Mouse (Mus musculus): ENCODE results near the gene Klrd1. TPM values are rescaled to one million over a fixed set of nuclear protein-coding genes. Genes with fewer than 3 reads are reported as not detected.

Gene Klrd1
- total and polyA plus RNA-seq, 2 experiments from 2014 or later: not detected

- no peak overlapping the region for H3K27ac ChIP-seq (ENCODE audit: low read depth, low read length)
- no peak overlapping the region for H3K4me2 ChIP-seq (ENCODE audit: low read depth, low read length, poor library complexity, severe bottlenecking)
- H3K36me3 ChIP-seq (ENCODE audit: insufficient read depth, low read length): no peaks in the 10 kb centered on the region
- no peak overlapping the region for H3K9ac ChIP-seq (replicated peaks; ENCODE audit: low read length, poor library complexity, severe bottlenecking)
- no peak for DNase-seq (ENCODE audit: low spot score)
- no peaks in the 10 kb centered on the region for H3K4me1 ChIP-seq (ENCODE audit: insufficient read depth, low read length)
- peak; percentile 48; the same call in 1 of the 2 replicates for ATAC-seq (ENCODE audit: low FRiP score)
- H3K9me3 ChIP-seq (ENCODE audit: low read length): no peaks in the 10 kb centered on the region
- TF ChIP-seq CTCF (IDR thresholded peaks at IDR 0.05): no peak
- H3K4me3 ChIP-seq (ENCODE audit: low read depth, low read length): no peak overlapping the region
- H3K27me3 ChIP-seq (ENCODE audit: insufficient read depth, low read length): no peaks in the 10 kb centered on the region
Measured at GRCm38 (mm10) chr6:129557298-129558023, 34.1 kb upstream of the Klrd1 start.

GRCm38 (mm10) chr6:129558946-129559640 lies 32.5 kb upstream of the Klrd1 start:
- no peak overlapping the region for H3K9ac ChIP-seq (replicated peaks; ENCODE audit: low read length, poor library complexity, severe bottlenecking)
- H3K4me2 ChIP-seq (ENCODE audit: low read depth, low read length, poor library complexity, severe bottlenecking): no peak overlapping the region
- H3K9me3 ChIP-seq (ENCODE audit: low read length): no peaks in the 10 kb centered on the region
- peak; percentile 98 for TF ChIP-seq CTCF (IDR thresholded peaks at IDR 0.05)
- H3K4me1 ChIP-seq (ENCODE audit: insufficient read depth, low read length): no peaks in the 10 kb centered on the region
- 13% methylated on average over 12 of the region's 12 CpGs for WGBS
- no peaks in the 10 kb centered on the region for H3K36me3 ChIP-seq (ENCODE audit: insufficient read depth, low read length)
- DNase-seq (ENCODE audit: low spot score) (peak; percentile 84), ATAC-seq (ENCODE audit: low FRiP score) (peak; percentile 87)
- H3K27me3 ChIP-seq (ENCODE audit: insufficient read depth, low read length): no peaks in the 10 kb centered on the region
- H3K4me3 ChIP-seq (ENCODE audit: low read depth, low read length): no peak overlapping the region
- no peak overlapping the region for H3K27ac ChIP-seq (ENCODE audit: low read depth, low read length)

- ATAC-seq (ENCODE audit: low FRiP score): peak; percentile 6; the same call in 1 of the 2 replicates
Measured at GRCm38 (mm10) chr6:129559641-129560027, 31.9 kb upstream of the Klrd1 start.

GRCm38 (mm10) chr6:129565257-129565656 lies 26.3 kb upstream of the Klrd1 start:
- TF ChIP-seq CTCF (IDR thresholded peaks at IDR 0.05): no peak
- no peak for ATAC-seq (ENCODE audit: low FRiP score)
- Histone ChIP-seq H3K4me3 (ENCODE audit: low read depth, low read length) (no peak overlapping the region), H3K27me3 (ENCODE audit: insufficient read depth, low read length) (no peaks in the 10 kb centered on the region), H3K36me3 (ENCODE audit: insufficient read depth, low read length) (no peaks in the 10 kb centered on the region), H3K4me1 (ENCODE audit: insufficient read depth, low read length) (no peaks in the 10 kb centered on the region), H3K9ac (replicated peaks; ENCODE audit: low read length, poor library complexity, severe bottlenecking) (no peak overlapping the region), H3K27ac (ENCODE audit: low read depth, low read length) (no peak overlapping the region), H3K4me2 (ENCODE audit: low read depth, low read length, poor library complexity, severe bottlenecking) (no peak overlapping the region), H3K9me3 (ENCODE audit: low read length) (no peaks in the 10 kb centered on the region)
- no peak for DNase-seq (ENCODE audit: low spot score)
- WGBS: 87% methylated on average over 2 of the region's 2 CpGs

More at GRCm38 (mm10) chr6:129559641-129560027, 31.9 kb upstream of the Klrd1 start:
- Histone ChIP-seq H3K9ac (replicated peaks; ENCODE audit: low read length, poor library complexity, severe bottlenecking) (no peak overlapping the region), H3K27me3 (ENCODE audit: insufficient read depth, low read length) (no peaks in the 10 kb centered on the region), H3K4me1 (ENCODE audit: insufficient read depth, low read length) (no peaks in the 10 kb centered on the region), H3K4me2 (ENCODE audit: low read depth, low read length, poor library complexity, severe bottlenecking) (no peak overlapping the region), H3K27ac (ENCODE audit: low read depth, low read length) (no peak overlapping the region), H3K36me3 (ENCODE audit: insufficient read depth, low read length) (no peaks in the 10 kb centered on the region), H3K9me3 (ENCODE audit: low read length) (no peaks in the 10 kb centered on the region), H3K4me3 (ENCODE audit: low read depth, low read length) (no peak overlapping the region)
- 64% methylated on average over 4 of the region's 4 CpGs for WGBS
- DNase-seq (ENCODE audit: low spot score): no peak
- TF ChIP-seq CTCF (IDR thresholded peaks at IDR 0.05): no peak

- no peak overlapping the region for H3K4me2 ChIP-seq (ENCODE audit: low read depth, low read length, poor library complexity, severe bottlenecking)
- DNase-seq (ENCODE audit: low spot score) (peak; percentile 15), ATAC-seq (ENCODE audit: low FRiP score) (no peak)
- H3K4me3 ChIP-seq (ENCODE audit: low read depth, low read length): no peak overlapping the region
- H3K36me3 ChIP-seq (ENCODE audit: insufficient read depth, low read length): no peaks in the 10 kb centered on the region
- peak; percentile 49; the same call in 1 of the 2 replicates for TF ChIP-seq CTCF (IDR thresholded peaks at IDR 0.05)
- 35% methylated on average over 2 of the region's 2 CpGs for WGBS
- H3K27me3 ChIP-seq (ENCODE audit: insufficient read depth, low read length): no peaks in the 10 kb centered on the region
- no peaks in the 10 kb centered on the region for H3K9me3 ChIP-seq (ENCODE audit: low read length)
- no peaks in the 10 kb centered on the region for H3K4me1 ChIP-seq (ENCODE audit: insufficient read depth, low read length)
- no peak overlapping the region for H3K9ac ChIP-seq (replicated peaks; ENCODE audit: low read length, poor library complexity, severe bottlenecking)
- H3K27ac ChIP-seq (ENCODE audit: low read depth, low read length): no peak overlapping the region
Measured at GRCm38 (mm10) chr6:129575315-129575714, 16.3 kb upstream of the Klrd1 start.

GRCm38 (mm10) chr6:129577605-129578004 lies 14.0 kb upstream of the Klrd1 start, which contains the start of gene Klre1:
Gene Klre1 (plus strand): TSS chr6:129577905.
- H3K4me3 ChIP-seq (ENCODE audit: low read depth, low read length): no peak within 1 kb of the TSS
- no peak within 1 kb of the TSS for H3K27ac ChIP-seq (ENCODE audit: low read depth, low read length)
- DNase-seq (ENCODE audit: low spot score): no peak
- WGBS: 94% methylated on average over 8 of the region's 8 CpGs
- TF ChIP-seq CTCF (IDR thresholded peaks at IDR 0.05): no peak
- H3K36me3 ChIP-seq (ENCODE audit: insufficient read depth, low read length): no peaks in the 10 kb centered on the region
- H3K4me2 ChIP-seq (ENCODE audit: low read depth, low read length, poor library complexity, severe bottlenecking): no peak within 1 kb of the TSS
- no peaks in the 10 kb centered on the region for H3K27me3 ChIP-seq (ENCODE audit: insufficient read depth, low read length)
- H3K9me3 ChIP-seq (ENCODE audit: low read length): no peaks in the 10 kb centered on the region
- H3K4me1 ChIP-seq (ENCODE audit: insufficient read depth, low read length): no peaks in the 10 kb centered on the region
- ATAC-seq (ENCODE audit: low FRiP score): no peak
- H3K9ac ChIP-seq (replicated peaks; ENCODE audit: low read length, poor library complexity, severe bottlenecking): no peak within 1 kb of the TSS
